Mouse (Mus musculus): Measurements from ENCODE around the gene Card14.

Card14 gene

DNA sequence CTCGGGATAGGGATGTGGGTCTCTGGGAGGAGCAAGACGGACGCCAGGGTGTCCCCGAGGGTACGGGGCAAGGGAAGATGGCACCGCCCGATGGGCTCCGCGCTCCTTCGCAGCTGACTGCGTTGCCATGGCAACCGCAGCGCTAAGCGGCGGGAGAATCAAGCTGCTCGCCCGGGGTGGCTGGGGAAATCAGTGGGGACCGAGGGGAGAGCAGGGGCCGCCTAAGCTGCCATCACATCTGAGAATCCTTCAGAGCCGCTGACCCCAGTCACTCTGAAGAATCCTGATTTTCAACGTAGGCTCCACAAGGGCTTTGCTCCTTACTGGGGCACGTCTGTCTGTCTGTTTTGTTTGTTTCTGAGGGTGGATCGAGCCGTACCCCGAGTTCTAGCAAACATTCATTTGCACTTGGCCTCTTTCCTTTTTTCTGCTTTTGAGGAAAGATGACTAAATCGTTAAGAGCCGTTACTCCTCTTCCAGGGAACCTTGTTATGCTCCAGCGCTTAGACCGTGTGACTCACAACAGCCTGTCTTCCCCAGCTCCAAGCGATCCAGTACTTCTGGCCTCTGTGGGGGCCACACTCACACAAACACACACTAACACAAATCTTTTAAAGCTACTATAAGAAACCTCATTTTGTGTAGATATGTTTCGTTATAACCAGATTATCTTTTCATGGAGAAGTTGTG is 7.2 kb upstream of the Card14 start:
- no peak for ATAC-seq (ENCODE audit: insufficient number of reproducible peaks, low FRiP score, low TSS enrichment)

DNA sequence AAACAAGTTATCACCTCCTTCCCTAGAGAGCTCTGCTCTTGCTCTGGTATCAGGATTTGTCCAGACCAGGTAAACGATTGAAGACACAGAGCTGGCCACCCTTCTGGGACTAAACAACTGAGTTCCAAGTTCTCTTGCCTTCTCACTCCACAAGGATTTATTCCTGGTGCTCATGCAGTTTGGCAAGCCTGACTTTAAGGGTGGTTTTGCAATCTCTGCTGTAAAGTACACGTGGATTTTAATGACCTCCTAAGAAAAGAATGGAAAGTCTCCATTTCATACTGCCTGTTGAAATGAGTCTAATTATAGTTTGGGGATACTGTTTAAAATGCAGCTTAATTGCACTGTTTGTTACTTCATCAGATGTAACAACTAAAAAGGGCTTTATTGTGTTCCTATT is 6.6 kb upstream of the Card14 start:
- ATAC-seq (ENCODE audit: insufficient number of reproducible peaks, low FRiP score, low TSS enrichment) = no peak

GRCm38 (mm10) chr11:119304904-119305712 is 2.5 kb upstream of the Card14 start:
- no peak for ATAC-seq (ENCODE audit: insufficient number of reproducible peaks, low FRiP score, low TSS enrichment)

- no peak for ATAC-seq (ENCODE audit: insufficient number of reproducible peaks, low FRiP score, low TSS enrichment)
Measured at GRCm38 (mm10) chr11:119306762-119307657, 558 bp upstream of the Card14 start.

DNA sequence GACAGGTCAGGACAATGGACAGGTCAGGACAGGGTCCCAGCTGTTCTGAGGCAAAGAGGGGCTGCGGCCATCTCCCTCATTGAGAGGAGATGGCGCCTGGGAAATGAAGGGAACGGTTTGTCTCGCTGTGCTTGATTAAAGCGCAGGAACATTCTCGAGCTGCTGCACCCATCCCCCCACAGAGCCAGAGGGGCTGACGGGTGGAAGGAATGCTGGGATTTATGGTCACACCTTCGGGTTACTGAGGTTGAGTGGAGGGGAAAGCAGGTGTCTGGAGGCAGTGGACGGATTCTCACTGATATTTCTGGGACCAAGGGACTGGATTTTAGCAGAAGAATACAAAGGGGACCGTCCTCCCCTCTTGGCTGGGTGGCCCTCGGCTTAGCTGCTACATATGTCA is 348 bp downstream of the Card14 start:
- ATAC-seq (ENCODE audit: insufficient number of reproducible peaks, low FRiP score, low TSS enrichment) = no peak

GRCm38 (mm10) chr11:119310621-119311020 is 3.1 kb downstream of the Card14 start:
- ATAC-seq (ENCODE audit: insufficient number of reproducible peaks, low FRiP score, low TSS enrichment) = no peak

GRCm38 (mm10) chr11:119314252-119314936 is 6.8 kb downstream of the Card14 start:
- no peak for ATAC-seq (ENCODE audit: insufficient number of reproducible peaks, low FRiP score, low TSS enrichment)

GRCm38 (mm10) chr11:119316720-119317119 is 9.2 kb downstream of the Card14 start:
- ATAC-seq (ENCODE audit: insufficient number of reproducible peaks, low FRiP score, low TSS enrichment) = no peak

- ATAC-seq (ENCODE audit: insufficient number of reproducible peaks, low FRiP score, low TSS enrichment) = no peak
Measured at GRCm38 (mm10) chr11:119322521-119322920, 15.0 kb downstream of the Card14 start.

DNA sequence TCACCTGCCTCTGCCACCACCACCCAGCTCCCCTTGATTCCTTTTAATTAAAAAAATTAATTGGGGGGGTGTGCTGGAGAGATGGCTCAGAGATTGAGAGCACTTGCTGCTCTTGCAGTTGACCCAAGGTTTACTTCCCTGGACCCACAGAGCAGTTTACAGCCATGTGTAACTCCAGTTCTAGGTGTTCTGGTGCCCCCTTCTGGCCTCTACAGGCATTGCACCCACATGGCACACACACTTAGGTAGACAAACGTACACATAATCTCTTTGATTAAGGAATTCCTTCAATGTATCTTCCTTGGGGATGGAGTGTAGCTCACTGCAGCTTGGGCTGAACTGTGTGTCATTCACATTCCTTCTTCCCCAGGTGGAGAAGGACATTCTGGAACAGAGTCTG is 17.5 kb downstream of the Card14 start:
- no peak for ATAC-seq (ENCODE audit: insufficient number of reproducible peaks, low FRiP score, low TSS enrichment)

GRCm38 (mm10) chr11:119330592-119330991 is 23.0 kb downstream of the Card14 start:
- ATAC-seq (ENCODE audit: insufficient number of reproducible peaks, low FRiP score, low TSS enrichment) = no peak

DNA sequence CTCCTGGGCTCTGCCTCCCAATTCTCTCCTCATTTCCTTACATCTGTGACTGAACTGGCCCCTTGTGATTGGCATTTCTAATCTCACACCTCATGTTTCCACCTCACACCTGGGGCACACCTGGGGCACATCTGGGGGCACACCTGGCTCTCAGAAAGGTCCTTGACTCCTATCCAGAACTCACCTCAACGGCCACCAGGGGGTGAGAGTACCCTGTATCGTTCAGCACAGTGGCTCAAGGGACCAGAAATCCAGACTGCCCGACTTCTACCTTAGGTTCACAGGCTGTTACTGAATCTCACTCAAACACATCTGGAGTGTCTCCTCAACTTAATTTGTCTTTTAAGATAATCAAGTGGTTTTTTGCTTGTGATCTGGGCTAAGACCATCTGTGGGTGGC is 24.4 kb downstream of the Card14 start:
- no peak for ATAC-seq (ENCODE audit: insufficient number of reproducible peaks, low FRiP score, low TSS enrichment)

- no peak for ATAC-seq (ENCODE audit: insufficient number of reproducible peaks, low FRiP score, low TSS enrichment)
Measured at GRCm38 (mm10) chr11:119338271-119339059, 30.9 kb downstream of the Card14 start.

DNA sequence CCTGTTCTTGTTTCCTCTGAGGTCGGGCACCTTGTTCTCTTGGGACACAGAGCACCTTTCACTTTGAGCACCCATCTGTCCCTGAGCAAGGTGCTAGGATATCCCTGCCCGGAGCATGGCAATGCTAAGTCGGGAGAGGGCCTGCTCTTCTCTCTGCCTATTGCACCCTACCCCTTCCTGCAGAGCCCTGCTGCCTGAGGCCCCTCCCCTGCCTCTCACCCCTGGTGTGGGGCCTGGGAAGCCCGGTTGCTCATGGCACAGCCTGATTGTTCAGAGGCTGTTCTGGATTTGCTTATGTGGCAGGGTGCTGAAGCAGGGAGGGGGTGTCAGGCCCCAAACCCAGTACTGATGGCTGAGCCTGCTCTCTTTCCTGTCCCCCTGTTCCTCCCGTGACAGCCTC is 31.6 kb downstream of the Card14 start:
- no peak for ATAC-seq (ENCODE audit: insufficient number of reproducible peaks, low FRiP score, low TSS enrichment)

GRCm38 (mm10) chr11:119339637-119340036 is 32.1 kb downstream of the Card14 start:
- ATAC-seq (ENCODE audit: insufficient number of reproducible peaks, low FRiP score, low TSS enrichment) = no peak

- no peak for ATAC-seq (ENCODE audit: insufficient number of reproducible peaks, low FRiP score, low TSS enrichment)
Measured at GRCm38 (mm10) chr11:119344178-119344577, 36.6 kb downstream of the Card14 start.

GRCm38 (mm10) chr11:119344865-119345264 is 37.3 kb downstream of the Card14 start:
- ATAC-seq (ENCODE audit: insufficient number of reproducible peaks, low FRiP score, low TSS enrichment) = no peak

GRCm38 (mm10) chr11:119347125-119347524 is 39.6 kb downstream of the Card14 start:
- no peak for ATAC-seq (ENCODE audit: insufficient number of reproducible peaks, low FRiP score, low TSS enrichment)

DNA sequence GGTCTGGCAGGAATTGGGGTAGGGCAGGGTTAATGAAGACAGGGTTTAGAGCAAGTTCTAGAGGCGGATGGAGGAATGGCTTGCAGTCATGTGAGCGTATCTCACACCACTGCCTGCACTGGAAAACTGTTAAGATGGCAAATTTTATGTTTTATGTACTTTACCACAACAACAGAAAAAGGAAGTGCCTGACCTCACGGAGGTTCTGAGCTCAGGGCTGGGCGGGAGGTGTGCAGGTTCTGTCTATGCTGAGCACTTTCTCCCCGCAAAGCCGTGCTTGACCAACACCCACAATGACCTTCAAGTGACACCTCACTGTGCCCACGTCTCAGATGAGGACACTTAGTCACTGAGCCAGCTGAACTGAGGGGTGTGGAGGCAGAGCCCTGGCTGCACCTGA is 44.5 kb downstream of the Card14 start:
- no peak for ATAC-seq (ENCODE audit: insufficient number of reproducible peaks, low FRiP score, low TSS enrichment)

- ATAC-seq (ENCODE audit: insufficient number of reproducible peaks, low FRiP score, low TSS enrichment) = no peak
Measured at GRCm38 (mm10) chr11:119353946-119354345, 46.4 kb downstream of the Card14 start.
